Mouse (Mus musculus) thymus, adult 2 months (tissue): Measurements from ENCODE around the gene Taf5.
A peak's percentile ranks its signal among the peaks of the same experiment; 100 is the strongest.

Experiments
- CTCF ChIP-seq: fragments of 200-500 bp; IDR thresholded peaks from 2 replicates; pipeline ENCODE4 v1.5.1; 2012; ENCODE audit warnings: mild to moderate bottlenecking, control low read depth, low read length, moderate library complexity, borderline replicate concordance; ENCODE audit not compliant: control insufficient read depth, poor library complexity, insufficient read depth; ENCODE audit errors: extremely low read depth
- POLR2A ChIP-seq: fragments of 200-500 bp; IDR thresholded peaks from 2 replicates; pipeline ENCODE4 v1.6.1; 2012; ENCODE audit warnings: mild to moderate bottlenecking, low read length, control low read depth, moderate library complexity; ENCODE audit not compliant: control insufficient read depth, poor library complexity, insufficient read depth; ENCODE audit errors: extremely low read depth

DNA sequence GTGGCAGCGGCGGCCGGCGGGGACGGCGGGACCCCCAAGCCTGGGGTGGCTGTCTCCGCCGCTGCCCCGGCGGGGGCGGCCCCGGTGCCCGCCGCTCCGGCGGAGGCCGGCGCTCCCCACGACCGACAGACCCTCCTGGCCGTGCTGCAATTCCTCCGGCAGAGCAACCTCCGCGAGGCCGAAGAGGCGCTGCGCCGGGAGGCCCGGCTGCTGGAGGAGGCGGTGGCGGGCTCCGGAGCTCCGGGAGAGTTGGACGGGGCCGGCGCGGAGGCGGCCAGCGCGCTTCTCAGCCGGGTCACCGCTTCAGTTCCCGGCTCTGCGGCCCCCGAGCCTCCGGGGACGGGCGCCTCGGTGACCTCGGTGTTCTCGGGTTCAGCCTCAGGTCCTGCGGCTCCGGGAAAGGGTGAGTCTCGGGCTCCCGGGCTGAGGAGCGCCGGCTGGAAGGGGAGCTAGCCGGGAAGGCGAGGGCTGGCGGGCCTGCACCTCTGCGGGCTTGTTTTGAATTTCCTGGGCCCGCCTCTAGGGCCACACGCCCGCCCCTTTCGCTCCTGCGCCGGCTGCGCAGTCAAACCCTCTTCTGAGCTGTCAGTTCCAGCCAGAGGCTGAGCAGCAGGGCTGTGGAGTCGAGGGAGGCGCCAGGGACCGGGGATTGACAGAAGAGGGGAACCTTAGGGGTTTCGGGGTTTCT lies 522 bp downstream of the Taf5 start:
- TF ChIP-seq POLR2A = 0 out of 2 replicates have a peak, but pooled peaks have one; percentile 44
- TF ChIP-seq CTCF = 0 out of 2 replicates have a peak, but pooled peaks have one; percentile 34
